25 mouse cellular contexts compared by ENCODE assay signal in the genomic region with DNA sequence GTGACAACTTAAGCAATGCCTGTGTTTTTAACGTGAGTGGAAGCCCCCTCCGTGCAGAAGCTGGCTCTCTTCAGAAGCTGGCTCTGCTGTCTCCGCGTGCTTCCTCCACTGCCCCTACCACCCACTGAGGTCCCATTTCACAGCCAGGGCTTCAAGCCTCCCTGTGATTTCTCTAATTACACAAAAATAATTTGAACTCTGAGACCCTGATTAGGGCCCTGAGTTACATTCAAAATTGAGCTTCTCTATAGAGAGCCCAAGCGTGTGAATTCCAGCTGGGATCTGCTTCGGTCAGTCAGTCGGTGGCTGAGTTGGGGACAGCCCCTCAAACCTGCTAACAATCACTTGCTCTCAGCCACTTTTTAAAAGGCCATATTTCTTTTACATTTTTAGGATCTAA. TPM values are rescaled to one million over a fixed set of nuclear protein-coding genes. Genes with fewer than 3 reads are reported as not detected.
DNase-seq lines count a peak whose midpoint lies in the region; ATAC-seq and TF ChIP-seq lines count a peak whose summit lies in the region.
"Had no signal": no experiment of that assay in that cellular context is flagged by ENCODE, and none has a peak within 500 bp of the region (broad histone marks: within the 10 kb centered on the region; RNA-seq: fewer than 3 reads in every experiment).

No protein-coding gene starts in this region.

- TF ChIP-seq CTCF in hindbrain, postnatal 0 days (IDR thresholded peaks at IDR 0.05; ENCODE audit: low read depth) = no peak

- peaks cover 94% of the 10 kb centered on the region for H3K27me3 ChIP-seq in hindbrain, embryonic 11.5 days (ENCODE audit: control insufficient read depth, insufficient read depth, low read length)
- H3K27me3 ChIP-seq in hindbrain, postnatal 0 days (ENCODE audit: insufficient read depth, low read length) = peaks cover 92% of the 10 kb centered on the region
- peaks cover 99% of the 10 kb centered on the region for H3K27me3 ChIP-seq in limb, embryonic 10.5 days (ENCODE audit: low read depth, poor library complexity, severe bottlenecking)
- H3K27me3 ChIP-seq in limb, embryonic 14.5 days (ENCODE audit: control insufficient read depth, insufficient read depth, low read length) = peaks cover 44% of the 10 kb centered on the region

- no peaks in the 10 kb centered on the region for H3K9me3 ChIP-seq in hindbrain, embryonic 11.5 days (ENCODE audit: control insufficient read depth, low read length)
- H3K9me3 ChIP-seq in hindbrain, postnatal 0 days (ENCODE audit: low read length) = no peaks in the 10 kb centered on the region
- H3K9me3 ChIP-seq in limb, embryonic 10.5 days (replicated peaks) = no peaks in the 10 kb centered on the region
- no peaks in the 10 kb centered on the region for H3K9me3 ChIP-seq in limb, embryonic 14.5 days (ENCODE audit: control insufficient read depth, low read length)
- H3K9me3 ChIP-seq: embryonic facial prominence, embryonic 15.5 days; forebrain, embryonic 13.5 days; hindbrain, embryonic 13.5 days; intestine, embryonic 15.5 days had no signal

- 1% methylated on average over 7 of the region's 7 CpGs for WGBS in hindbrain, embryonic 11.5 days
- WGBS in hindbrain, postnatal 0 days = 1% methylated on average over 7 of the region's 7 CpGs
- WGBS in limb, embryonic 10.5 days = under 1% methylated on average over 7 of the region's 7 CpGs
- 16% methylated on average over 7 of the region's 7 CpGs for WGBS in limb, embryonic 14.5 days

- H3K27ac ChIP-seq in hindbrain, embryonic 11.5 days (ENCODE audit: low read depth, low read length) = no peak overlapping the region
- no peak overlapping the region for H3K27ac ChIP-seq in hindbrain, postnatal 0 days
- no peak overlapping the region for H3K27ac ChIP-seq in limb, embryonic 10.5 days
- H3K27ac ChIP-seq in limb, embryonic 14.5 days (replicated peaks; ENCODE audit: low read depth, low read length) = no peak overlapping the region
- H3K27ac ChIP-seq: embryonic facial prominence, embryonic 15.5 days; forebrain, embryonic 13.5 days; hindbrain, embryonic 13.5 days; intestine, embryonic 15.5 days had no signal

- no peak overlapping the region for H3K4me3 ChIP-seq in hindbrain, embryonic 11.5 days (ENCODE audit: low read depth, low read length)
- H3K4me3 ChIP-seq in hindbrain, postnatal 0 days (ENCODE audit: low read length) = no peak overlapping the region
- no peak overlapping the region for H3K4me3 ChIP-seq in limb, embryonic 10.5 days
- H3K4me3 ChIP-seq in limb, embryonic 14.5 days (replicated peaks; ENCODE audit: low read length) = no peak overlapping the region
- H3K4me3 ChIP-seq: embryonic facial prominence, embryonic 15.5 days; erythroblast, embryonic 14.5 days; forebrain, embryonic 13.5 days; hindbrain, embryonic 13.5 days; intestine, embryonic 15.5 days had no signal

- no peak for ATAC-seq in hindbrain, embryonic 11.5 days (ENCODE audit: low FRiP score)
- no peak for ATAC-seq in hindbrain, postnatal 0 days
- ATAC-seq in limb, embryonic 14.5 days (ENCODE audit: low FRiP score, low read depth) = no peak
- ATAC-seq in monocyte, adult 5-6 weeks (replicated peaks; ENCODE audit: insufficient number of reproducible peaks, low FRiP score, low TSS enrichment, poor library complexity, severe bottlenecking) = no peak
- ATAC-seq: forebrain, embryonic 13.5 days; forebrain, postnatal 0 days; intestine, embryonic 15.5 days had no signal

- H3K4me2 ChIP-seq in hindbrain, embryonic 11.5 days (replicated peaks; ENCODE audit: low read depth, low read length) = no peak overlapping the region
- H3K4me2 ChIP-seq in hindbrain, postnatal 0 days (ENCODE audit: low read depth, low read length) = no peak overlapping the region
- peak overlapping the region; percentile 22; the same call in 1 of the 2 replicates for H3K4me2 ChIP-seq in limb, embryonic 14.5 days (replicated peaks; ENCODE audit: low read depth, low read length, severe bottlenecking)
- H3K4me2 ChIP-seq: embryonic facial prominence, embryonic 15.5 days; forebrain, embryonic 13.5 days; hindbrain, embryonic 13.5 days; intestine, embryonic 15.5 days had no signal

- H3K9ac ChIP-seq in hindbrain, embryonic 11.5 days (ENCODE audit: low read depth, low read length) = no peak overlapping the region
- no peak overlapping the region for H3K9ac ChIP-seq in hindbrain, postnatal 0 days (replicated peaks; ENCODE audit: low read length)
- no peak overlapping the region for H3K9ac ChIP-seq in limb, embryonic 14.5 days (ENCODE audit: low read depth, low read length, severe bottlenecking)
- H3K9ac ChIP-seq: embryonic facial prominence, embryonic 15.5 days; forebrain, embryonic 13.5 days; forebrain, postnatal 0 days; hindbrain, embryonic 13.5 days; intestine, embryonic 15.5 days had no signal

- TF ChIP-seq POLR2A in limb, embryonic 14.5 days (IDR thresholded peaks at IDR 0.05; ENCODE audit: borderline replicate concordance, extremely low read depth, insufficient read depth, insufficient read length) = no peak

- H3K36me3 ChIP-seq in hindbrain, embryonic 11.5 days (ENCODE audit: control insufficient read depth, insufficient read depth, low read length) = no peaks in the 10 kb centered on the region
- H3K36me3 ChIP-seq in hindbrain, postnatal 0 days (ENCODE audit: insufficient read depth, low read length) = no peaks in the 10 kb centered on the region
- no peaks in the 10 kb centered on the region for H3K36me3 ChIP-seq in limb, embryonic 10.5 days
- no peaks in the 10 kb centered on the region for H3K36me3 ChIP-seq in limb, embryonic 14.5 days (ENCODE audit: control insufficient read depth, insufficient read depth, low read length)
- H3K36me3 ChIP-seq: embryonic facial prominence, embryonic 15.5 days; hindbrain, embryonic 13.5 days; intestine, embryonic 15.5 days had no signal

- DNase-seq in hindbrain, embryonic 11.5 days (ENCODE audit: low spot score) = peak; percentile 43
- DNase-seq in hindbrain, postnatal 0 days (ENCODE audit: low spot score) = no peak
- DNase-seq in embryo, embryonic 9.5 days (ENCODE audit: extremely low spot score) = peak; percentile 25
- peak; percentile 41 for DNase-seq in limb, embryonic 10.5 days (ENCODE audit: low spot score)
- DNase-seq in limb, embryonic 14.5 days (ENCODE audit: low spot score) = peak; percentile 7
- DNase-seq in right cerebral cortex, postnatal 10 days (ENCODE audit: low spot score in 2 of 2) = no peak
- DNase-seq: adrenal gland, adult 8-10 months; adrenal gland, postnatal 36 days; cerebellum, adult 2 months; cerebellum, postnatal 10 days; forebrain, postnatal 0 days; gastrocnemius, postnatal 25 days; heart, postnatal 10 days; heart, postnatal 4 days had no signal

- no peaks in the 10 kb centered on the region for H3K4me1 ChIP-seq in hindbrain, embryonic 11.5 days (replicated peaks; ENCODE audit: control insufficient read depth, insufficient read depth, low read length)
- H3K4me1 ChIP-seq in hindbrain, postnatal 0 days (ENCODE audit: insufficient read depth, low read length) = no peaks in the 10 kb centered on the region
- H3K4me1 ChIP-seq in limb, embryonic 10.5 days = peaks cover 40% of the 10 kb centered on the region
- H3K4me1 ChIP-seq in limb, embryonic 14.5 days (ENCODE audit: control insufficient read depth, insufficient read depth, low read length) = peaks cover 22% of the 10 kb centered on the region
- H3K4me1 ChIP-seq: forebrain, embryonic 13.5 days; hindbrain, embryonic 13.5 days had no signal

RNA-seq across cellular contexts. Expression of a gene that starts 7.7 kb away (rescaled TPM):
- polyA plus RNA-seq in hindbrain, embryonic 11.5 days (2014; fragmentation: Nextera tagmentation; extraction: Ambion mirVana) = not detected in 2 replicates
- total RNA-seq in hindbrain, postnatal 0 days (2014; rRNA removed) = not detected in 2 replicates
- not detected in 2 replicates for polyA plus RNA-seq in hindbrain, postnatal 0 days (2015; fragmentation: Nextera tagmentation; extraction: Ambion mirVana)
- 2.7 and 11.1 TPM in 2 replicates for polyA plus RNA-seq in limb, embryonic 10.5 days (2016; fragmentation: Nextera tagmentation; extraction: Ambion mirVana)
- 26.0 and 37.6 TPM in 2 replicates for polyA plus RNA-seq in limb, embryonic 14.5 days (2012; rRNA removed)
- 16.0 and 24.1 TPM in 2 replicates for polyA plus RNA-seq in limb, embryonic 14.5 days (2014; fragmentation: Nextera tagmentation; extraction: Ambion mirVana)
- not detected in 3 replicates for total RNA-seq in monocyte, adult 5-6 weeks (2017)
- total RNA-seq: adrenal gland, adult 8-10 months; adrenal gland, postnatal 36 days; forebrain, postnatal 0 days; granulocyte monocyte progenitor cell, adult 5-6 weeks; heart, adult 8-10 months; heart, postnatal 10 days; heart, postnatal 4 days had no signal
- polyA plus RNA-seq: cerebellum, adult 2 months; embryonic facial prominence, embryonic 11.5 days; erythroblast, embryonic 14.5 days; forebrain, embryonic 13.5 days; forebrain, postnatal 0 days; heart, embryonic 14.5 days; hindbrain, embryonic 13.5 days had no signal

RNA-seq across cellular contexts. Expression of a gene that starts 22.7 kb away (rescaled TPM):
- not detected in 2 replicates for polyA plus RNA-seq in hindbrain, embryonic 11.5 days (2014; fragmentation: Nextera tagmentation; extraction: Ambion mirVana)
- not detected in 2 replicates for total RNA-seq in hindbrain, postnatal 0 days (2014; rRNA removed)
- not detected in 2 replicates for polyA plus RNA-seq in hindbrain, postnatal 0 days (2015; fragmentation: Nextera tagmentation; extraction: Ambion mirVana)
- 71.6 and 74.9 TPM in 2 replicates for polyA plus RNA-seq in limb, embryonic 10.5 days (2016; fragmentation: Nextera tagmentation; extraction: Ambion mirVana)
- polyA plus RNA-seq in limb, embryonic 14.5 days (2012; rRNA removed) = 32.6 and 41.2 TPM in 2 replicates
- 31.1 and 39.0 TPM in 2 replicates for polyA plus RNA-seq in limb, embryonic 14.5 days (2014; fragmentation: Nextera tagmentation; extraction: Ambion mirVana)
- total RNA-seq in monocyte, adult 5-6 weeks (2017) = not detected in 3 replicates
- total RNA-seq: adrenal gland, adult 8-10 months; adrenal gland, postnatal 36 days; forebrain, postnatal 0 days; granulocyte monocyte progenitor cell, adult 5-6 weeks; heart, adult 8-10 months; heart, postnatal 10 days; heart, postnatal 4 days had no signal
- polyA plus RNA-seq: cerebellum, adult 2 months; embryonic facial prominence, embryonic 11.5 days; embryonic facial prominence, embryonic 15.5 days; erythroblast, embryonic 14.5 days; forebrain, postnatal 0 days; heart, embryonic 14.5 days; hindbrain, embryonic 13.5 days had no signal

RNA-seq across cellular contexts. Expression of a gene that starts 27.7 kb away (rescaled TPM):
- not detected in 2 replicates for polyA plus RNA-seq in hindbrain, embryonic 11.5 days (2014; fragmentation: Nextera tagmentation; extraction: Ambion mirVana)
- total RNA-seq in hindbrain, postnatal 0 days (2014; rRNA removed) = not detected in 2 replicates
- not detected in 2 replicates for polyA plus RNA-seq in hindbrain, postnatal 0 days (2015; fragmentation: Nextera tagmentation; extraction: Ambion mirVana)
- polyA plus RNA-seq in limb, embryonic 10.5 days (2016; fragmentation: Nextera tagmentation; extraction: Ambion mirVana) = 175 and 195 TPM in 2 replicates
- polyA plus RNA-seq in limb, embryonic 14.5 days (2012; rRNA removed) = 111 and 136 TPM in 2 replicates
- 117 and 149 TPM in 2 replicates for polyA plus RNA-seq in limb, embryonic 14.5 days (2014; fragmentation: Nextera tagmentation; extraction: Ambion mirVana)
- total RNA-seq in monocyte, adult 5-6 weeks (2017) = 2.5 TPM in 1 of 3 replicates, not detected in the others
- total RNA-seq: forebrain, postnatal 0 days; heart, adult 8-10 months; heart, postnatal 10 days; heart, postnatal 4 days had no signal
- polyA plus RNA-seq: cerebellum, adult 2 months; embryonic facial prominence, embryonic 11.5 days; embryonic facial prominence, embryonic 15.5 days; erythroblast, embryonic 14.5 days; forebrain, postnatal 0 days had no signal

RNA-seq across cellular contexts. Expression of a gene that starts 37.5 kb away (rescaled TPM):
- 0.25 and 1.1 TPM in 2 replicates for polyA plus RNA-seq in hindbrain, embryonic 11.5 days (2014; fragmentation: Nextera tagmentation; extraction: Ambion mirVana)
- 0.26 TPM in 1 of 2 replicates, not detected in the other for total RNA-seq in hindbrain, postnatal 0 days (2014; rRNA removed)
- polyA plus RNA-seq in hindbrain, postnatal 0 days (2015; fragmentation: Nextera tagmentation; extraction: Ambion mirVana) = 0.18 TPM in 1 of 2 replicates, not detected in the other
- 95.7 and 123 TPM in 2 replicates for polyA plus RNA-seq in limb, embryonic 10.5 days (2016; fragmentation: Nextera tagmentation; extraction: Ambion mirVana)
- polyA plus RNA-seq in limb, embryonic 14.5 days (2012; rRNA removed) = 107 and 134 TPM in 2 replicates
- 39.0 and 45.2 TPM in 2 replicates for polyA plus RNA-seq in limb, embryonic 14.5 days (2014; fragmentation: Nextera tagmentation; extraction: Ambion mirVana)
- total RNA-seq in monocyte, adult 5-6 weeks (2017) = 0.29 TPM in 1 of 3 replicates, not detected in the others
- total RNA-seq: forebrain, postnatal 0 days; heart, adult 8-10 months; heart, postnatal 10 days; heart, postnatal 4 days had no signal
- polyA plus RNA-seq: cerebellum, adult 2 months; erythroblast, embryonic 14.5 days; forebrain, embryonic 13.5 days; forebrain, postnatal 0 days had no signal

RNA-seq across cellular contexts. Expression of a gene that starts 45.0 kb away (rescaled TPM):
- polyA plus RNA-seq in hindbrain, embryonic 11.5 days (2014; fragmentation: Nextera tagmentation; extraction: Ambion mirVana) = 5.2 and 5.9 TPM in 2 replicates
- 2.0 and 6.2 TPM in 2 replicates for total RNA-seq in hindbrain, postnatal 0 days (2014; rRNA removed)
- polyA plus RNA-seq in hindbrain, postnatal 0 days (2015; fragmentation: Nextera tagmentation; extraction: Ambion mirVana) = 1.3 and 2.1 TPM in 2 replicates
- 1.4 and 3.7 TPM in 2 replicates for polyA plus RNA-seq in limb, embryonic 10.5 days (2016; fragmentation: Nextera tagmentation; extraction: Ambion mirVana)
- polyA plus RNA-seq in limb, embryonic 14.5 days (2012; rRNA removed) = 0.64 and 0.93 TPM in 2 replicates
- polyA plus RNA-seq in limb, embryonic 14.5 days (2014; fragmentation: Nextera tagmentation; extraction: Ambion mirVana) = 0.18 and 0.44 TPM in 2 replicates
- not detected in 3 replicates for total RNA-seq in monocyte, adult 5-6 weeks (2017)
- total RNA-seq: adrenal gland, adult 8-10 months; adrenal gland, postnatal 36 days; forebrain, postnatal 0 days; gastrocnemius, adult 18-20 months; gastrocnemius, postnatal 25 days; granulocyte monocyte progenitor cell, adult 5-6 weeks; heart, adult 8-10 months; heart, postnatal 10 days; heart, postnatal 4 days had no signal
- polyA plus RNA-seq: embryonic facial prominence, embryonic 15.5 days; erythroblast, embryonic 14.5 days; forebrain, embryonic 13.5 days; forebrain, postnatal 0 days; heart, embryonic 14.5 days had no signal

Comparison
In these comparisons a context has a peak if more than half of its experiments do, and no peak if none do; other contexts are left out.
1. DNase-seq: peak in hindbrain, embryonic 11.5 days (single experiment), embryo, embryonic 9.5 days (single experiment), limb, embryonic 10.5 days (single experiment) and limb, embryonic 14.5 days (single experiment); none in hindbrain, postnatal 0 days (single experiment) and right cerebral cortex, postnatal 10 days (0 of 2).
2. RNA of a gene that starts 22.7 kb away (polyA plus RNA-seq): 71.6 to 74.9 TPM in limb, embryonic 10.5 days and 31.1 to 41.2 TPM in limb, embryonic 14.5 days; not detected in hindbrain, embryonic 11.5 days and not detected in hindbrain, postnatal 0 days; every median in the first group is over 10 times any median in the second.
3. RNA of a gene that starts 27.7 kb away (polyA plus RNA-seq): 175 to 195 TPM in limb, embryonic 10.5 days and 111 to 149 TPM in limb, embryonic 14.5 days; not detected in hindbrain, embryonic 11.5 days and not detected in hindbrain, postnatal 0 days; every median in the first group is over 100 times any median in the second.